Comparison of ENCODE assay signal across 10 mouse cellular contexts in genomic region chr1:170549059-170549458, GRCm38 (mm10). TPM values are rescaled to one million over a fixed set of nuclear protein-coding genes. Genes with fewer than 3 reads are reported as not detected.
DNase-seq lines count a peak whose midpoint lies in the region; ATAC-seq and TF ChIP-seq lines count a peak whose summit lies in the region.
"Had no signal": no experiment of that assay in that cellular context is flagged by ENCODE, and none has a peak within 500 bp of the region (broad histone marks: within the 10 kb centered on the region; RNA-seq: fewer than 3 reads in every experiment).

No protein-coding gene starts in this region.

- no peaks in the 10 kb centered on the region for H3K9me3 ChIP-seq in heart, embryonic 12.5 days (replicated peaks)

- H3K4me3 ChIP-seq in heart, adult 2 months = no peak overlapping the region
- H3K4me3 ChIP-seq in heart, embryonic 12.5 days = no peak overlapping the region
- H3K4me3 ChIP-seq: liver, embryonic 13.5 days had no signal

- whole genome bisulfite sequencing in heart, adult 2 months = 42% methylated on average over 9 of the region's 9 CpGs
- WGBS in heart, embryonic 12.5 days = 69% methylated on average over 9 of the region's 9 CpGs

- no peaks in the 10 kb centered on the region for H3K27me3 ChIP-seq in heart, adult 2 months (ENCODE audit: control insufficient read depth, insufficient read depth, low read length)
- no peaks in the 10 kb centered on the region for H3K27me3 ChIP-seq in heart, embryonic 12.5 days (replicated peaks)
- H3K27me3 ChIP-seq: liver, embryonic 13.5 days had no signal

- H3K4me2 ChIP-seq in heart, embryonic 12.5 days = no peak overlapping the region
- H3K4me2 ChIP-seq: liver, embryonic 13.5 days had no signal

- no peak overlapping the region for H3K9ac ChIP-seq in heart, adult 2 months (ENCODE audit: low read depth, low read length)
- no peak overlapping the region for H3K9ac ChIP-seq in heart, embryonic 12.5 days
- H3K9ac ChIP-seq: liver, embryonic 13.5 days had no signal

- H3K36me3 ChIP-seq in heart, adult 2 months (ENCODE audit: control insufficient read depth, insufficient read depth, low read length) = no peaks in the 10 kb centered on the region; the same call in 1 of the 2 replicates
- peaks cover 3% of the 10 kb centered on the region; the same call in 1 of the 2 replicates for H3K36me3 ChIP-seq in heart, embryonic 12.5 days
- H3K36me3 ChIP-seq: liver, embryonic 13.5 days had no signal

- H3K27ac ChIP-seq in heart, adult 2 months = peak overlapping the region; percentile 62
- no peak overlapping the region for H3K27ac ChIP-seq in heart, embryonic 12.5 days (ENCODE audit: poor library complexity, severe bottlenecking)
- H3K27ac ChIP-seq: liver, embryonic 13.5 days had no signal

- peaks cover 3% of the 10 kb centered on the region for H3K4me1 ChIP-seq in heart, adult 2 months (ENCODE audit: control insufficient read depth, insufficient read depth, low read length)
- H3K4me1 ChIP-seq in heart, embryonic 12.5 days (replicated peaks) = peaks cover 46% of the 10 kb centered on the region

- no peak for ATAC-seq in heart, embryonic 12.5 days (ENCODE audit: insufficient number of reproducible peaks, low FRiP score)

- H3K79me2 ChIP-seq in heart, adult 2 months (replicated peaks; ENCODE audit: control insufficient read depth, insufficient read depth, low read length) = no peaks in the 10 kb centered on the region

- no peak for TF ChIP-seq POLR2A in heart, adult 2 months (IDR thresholded peaks at IDR 0.05; ENCODE audit: insufficient read depth, low read depth, low read length)

- peak in 1 of 2 experiments; percentile 41 for DNase-seq in heart, adult 2 months
- peak; percentile 61 to 65 for DNase-seq in right cerebral cortex, postnatal 10 days (ENCODE audit: low spot score in 2 of 2)
- DNase-seq in right cerebral cortex, postnatal 36 days (ENCODE audit: low spot score in 2 of 2) = no peak
- DNase-seq in kidney, adult 9 months = peak; percentile 83
- peak; percentile 91 for DNase-seq in lung, postnatal 36 days
- DNase-seq in T-cell, adult 2 months (ENCODE audit: low spot score) = no peak
- DNase-seq in urinary bladder, postnatal 4 days (ENCODE audit: low spot score in 2 of 2) = no peak
- DNase-seq: liver, embryonic 13.5 days had no signal

- TF ChIP-seq EP300 in heart, adult 2 months (IDR thresholded peaks at IDR 0.05; ENCODE audit: insufficient read depth, low read depth, low read length) = no peak

- no peak for TF ChIP-seq CTCF in heart, adult 2 months (IDR thresholded peaks at IDR 0.05)

- intact Hi-C loops in heart, adult 2 months (cut with DNase I) = no loop called here

RNA-seq across cellular contexts. Expression of gene Nos1ap, which starts 40.6 kb away (rescaled TPM):
- 10 to 100 TPM; 22.0 to 24.0 TPM for total RNA-seq in heart, adult 2 months (2021)
- 10.7 and 11.5 TPM in 2 replicates for polyA plus RNA-seq in heart, adult 2 months (2012; rRNA removed)
- polyA plus RNA-seq in heart, embryonic 12.5 days (2016; fragmentation: Nextera tagmentation; extraction: Ambion mirVana) = 25.9 and 26.0 TPM in 2 replicates
- total RNA-seq: CH12.LX had no signal

Comparison
In these comparisons a context has a peak if more than half of its experiments do, and no peak if none do; other contexts are left out.
1. DNase-seq: peak in right cerebral cortex, postnatal 10 days (2 of 2), kidney, adult 9 months (single experiment) and lung, postnatal 36 days (single experiment); none in right cerebral cortex, postnatal 36 days (0 of 2), T-cell, adult 2 months (single experiment) and urinary bladder, postnatal 4 days (0 of 2).